Mouse (Mus musculus): Measurements from ENCODE around the gene Srek1ip1.

DNA sequence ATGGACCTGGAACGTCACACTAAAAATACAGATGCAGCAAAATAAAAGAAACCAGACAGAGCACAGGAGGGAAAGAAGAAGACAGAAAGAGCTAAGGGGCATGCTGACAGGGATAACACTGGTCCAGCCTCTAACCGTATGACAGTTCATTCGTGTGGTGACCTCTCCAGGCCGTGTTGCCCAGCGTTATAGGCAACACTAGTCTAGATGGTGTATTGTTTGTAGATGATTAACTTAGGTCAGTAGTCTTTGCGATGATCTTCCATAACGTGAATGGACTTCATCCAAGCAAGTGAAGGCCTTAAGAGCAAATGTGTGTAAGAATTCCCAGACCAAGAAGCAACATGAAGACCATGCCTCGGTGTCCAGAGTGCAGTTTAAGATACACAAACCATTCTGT lies 6.8 kb downstream of the Srek1ip1 start:
- TF ChIP-seq POLR2A (IDR thresholded peaks at IDR 0.05; ENCODE audit: control insufficient read depth, extremely low read depth, insufficient read depth, low read length, poor library complexity) (no peak), CTCF (IDR thresholded peaks at IDR 0.05; ENCODE audit: borderline replicate concordance, control insufficient read depth, extremely low read depth, insufficient read depth, low read length, poor library complexity) (no peak)
